Mouse (Mus musculus): ENCODE data around the gene Tfdp1. TPM values are rescaled to one million over a fixed set of nuclear protein-coding genes. Genes with fewer than 3 reads are reported as not detected.

The Tfdp1 gene
- polyA plus RNA-seq, 1 experiment from 2014 or later, result 123 TPM

DNA sequence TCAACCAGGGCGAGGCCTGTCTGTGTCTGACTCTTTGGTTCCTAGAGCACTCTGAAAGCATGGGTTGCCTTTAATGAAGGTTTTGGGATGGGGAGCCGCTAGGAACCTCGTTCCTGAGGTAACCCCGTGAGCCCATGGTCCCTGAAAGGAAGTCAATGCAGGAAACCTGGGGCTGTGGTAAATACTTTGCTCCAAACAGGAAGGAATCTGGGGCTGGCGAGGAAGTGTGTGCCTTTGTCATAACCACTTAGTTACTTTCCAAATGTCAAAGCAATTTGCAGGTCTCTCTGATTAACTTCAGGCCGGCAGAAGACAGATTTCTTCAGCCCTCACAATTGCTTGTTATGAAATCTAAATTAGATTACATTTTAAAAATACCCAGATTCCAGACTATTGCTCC, 88.8 kb downstream of the Tfdp1 start:
- H3K36me3 ChIP-seq (ENCODE audit: control insufficient read depth, insufficient read depth, low read length), result no peaks in the 10 kb centered on the region
- no peaks in the 10 kb centered on the region for H3K9me3 ChIP-seq (ENCODE audit: control insufficient read depth, low read length)
- H3K27ac ChIP-seq (ENCODE audit: low read length), result no peak overlapping the region
- H3K4me2 ChIP-seq (ENCODE audit: low read depth, low read length), result no peak overlapping the region
- H3K9ac ChIP-seq (ENCODE audit: low read depth, low read length), result no peak overlapping the region
- 65% methylated on average over 6 of the region's 6 CpGs for WGBS
- ATAC-seq, result no peak
- H3K4me1 ChIP-seq (ENCODE audit: control insufficient read depth, insufficient read depth, low read length), result no peaks in the 10 kb centered on the region
- H3K27me3 ChIP-seq (replicated peaks; ENCODE audit: control insufficient read depth, insufficient read depth, low read length), result no peaks in the 10 kb centered on the region
- H3K4me3 ChIP-seq (ENCODE audit: low read length), result no peak overlapping the region

Other genes with a start within 250 kb of the Tfdp1 start
- 28.7 and 30.2 TPM in 2 replicates for gene Pcid2, start 233.3 kb upstream of the Tfdp1 start, polyA plus RNA-seq (2015; fragmentation: Nextera tagmentation; extraction: Ambion mirVana)
- 81.5 and 84.7 TPM in 2 replicates for gene Cul4a, start 233.1 kb upstream of the Tfdp1 start, polyA plus RNA-seq (2015; fragmentation: Nextera tagmentation; extraction: Ambion mirVana)
- 256 and 550 TPM in 2 replicates for gene Lamp1, start 179.6 kb upstream of the Tfdp1 start, polyA plus RNA-seq (2015; fragmentation: Nextera tagmentation; extraction: Ambion mirVana)
- 71.7 and 75.3 TPM in 2 replicates for gene Grtp1, start 138.1 kb upstream of the Tfdp1 start, polyA plus RNA-seq (2015; fragmentation: Nextera tagmentation; extraction: Ambion mirVana)
- 0.29 and 0.40 TPM in 2 replicates for gene Adprhl1, start 84.6 kb upstream of the Tfdp1 start, polyA plus RNA-seq (2015; fragmentation: Nextera tagmentation; extraction: Ambion mirVana)
- gene Dcun1d2, start 50.6 kb upstream of the Tfdp1 start, polyA plus RNA-seq (2015; fragmentation: Nextera tagmentation; extraction: Ambion mirVana), result 16.9 and 17.7 TPM in 2 replicates
- gene Tmco3, start 50.6 kb upstream of the Tfdp1 start, polyA plus RNA-seq (2015; fragmentation: Nextera tagmentation; extraction: Ambion mirVana), result 28.0 and 32.5 TPM in 2 replicates
- not detected in 2 replicates for gene Atp4b, start 58.1 kb downstream of the Tfdp1 start, polyA plus RNA-seq (2015; fragmentation: Nextera tagmentation; extraction: Ambion mirVana)
- not detected in 2 replicates for gene Grk1, start 66.3 kb downstream of the Tfdp1 start, polyA plus RNA-seq (2015; fragmentation: Nextera tagmentation; extraction: Ambion mirVana)
- gene Tmem255b, start 96.4 kb downstream of the Tfdp1 start, polyA plus RNA-seq (2015; fragmentation: Nextera tagmentation; extraction: Ambion mirVana), result 3.2 and 3.6 TPM in 2 replicates
- gene Gas6, start 155.7 kb downstream of the Tfdp1 start, polyA plus RNA-seq (2015; fragmentation: Nextera tagmentation; extraction: Ambion mirVana), result 55.8 and 60.7 TPM in 2 replicates
- gene 1700029H14Rik, start 223.7 kb downstream of the Tfdp1 start, polyA plus RNA-seq (2015; fragmentation: Nextera tagmentation; extraction: Ambion mirVana), result not detected in 2 replicates

Measured in intestine, embryonic 16.5 days (tissue).